Mouse (Mus musculus) lung, embryonic 15.5 days (tissue): ENCODE measurements at regions not wholly inside any gene's neighbourhood (a gene's known extent, or its start where the extent isn't known, plus 50 kb on each side); places are given as distances from the start of the nearest gene placed in this dataset.

ENCODE experiments used
- ATAC-seq: fragments of 200-750 bp; cut with Nextera tagmentation; 2 replicates; pipeline ENCODE4 v1.8.0; 2017; ENCODE audit warnings: moderate number of reproducible peaks, borderline replicate concordance; ENCODE audit not compliant: low FRiP score, low TSS enrichment; ENCODE audit errors: extremely low read depth
- H3K27ac ChIP-seq: fragments of 300-500 bp; sonication (generic); 2 replicates; pipeline ENCODE4 v1.5.1; 2015; ENCODE audit warnings: moderate library complexity, mild to moderate bottlenecking, inconsistent platforms
- H3K27me3 ChIP-seq: fragments of 300-500 bp; sonication (generic); 2 replicates; pipeline ENCODE4 v1.6.1; 2015; ENCODE audit warnings: inconsistent platforms
- H3K36me3 ChIP-seq: fragments of 300-500 bp; sonication (generic); 2 replicates; pipeline ENCODE4 v1.6.1; 2015; ENCODE audit warnings: inconsistent platforms
- H3K4me1 ChIP-seq: fragments of 300-500 bp; sonication (generic); 2 replicates; pipeline ENCODE4 v1.6.1; 2015; ENCODE audit warnings: inconsistent platforms
- H3K4me2 ChIP-seq: fragments of 300-500 bp; sonication (generic); 2 replicates; pipeline ENCODE4 v1.6.1; 2015; ENCODE audit warnings: inconsistent platforms, mild to moderate bottlenecking, moderate library complexity
- H3K4me3 ChIP-seq: fragments of 300-500 bp; sonication (generic); 2 replicates; pipeline ENCODE4 v1.5.1; 2015; ENCODE audit warnings: mild to moderate bottlenecking, inconsistent platforms
- H3K9ac ChIP-seq: fragments of 300-500 bp; sonication (generic); 2 replicates; pipeline ENCODE4 v1.6.1; 2015; ENCODE audit warnings: inconsistent platforms
- H3K9me3 ChIP-seq: fragments of 300-500 bp; sonication (generic); 2 replicates; pipeline ENCODE4 v1.6.1; 2016; ENCODE audit warnings: inconsistent platforms
- WGBS: fragments of 180-500 bp; shearing (Covaris S2); methylation state at CpG from one replicate; pipeline ENCODE4 v1.1.7; 2015; 5-methylcytosine and 5-hydroxymethylcytosine counted together

DNA sequence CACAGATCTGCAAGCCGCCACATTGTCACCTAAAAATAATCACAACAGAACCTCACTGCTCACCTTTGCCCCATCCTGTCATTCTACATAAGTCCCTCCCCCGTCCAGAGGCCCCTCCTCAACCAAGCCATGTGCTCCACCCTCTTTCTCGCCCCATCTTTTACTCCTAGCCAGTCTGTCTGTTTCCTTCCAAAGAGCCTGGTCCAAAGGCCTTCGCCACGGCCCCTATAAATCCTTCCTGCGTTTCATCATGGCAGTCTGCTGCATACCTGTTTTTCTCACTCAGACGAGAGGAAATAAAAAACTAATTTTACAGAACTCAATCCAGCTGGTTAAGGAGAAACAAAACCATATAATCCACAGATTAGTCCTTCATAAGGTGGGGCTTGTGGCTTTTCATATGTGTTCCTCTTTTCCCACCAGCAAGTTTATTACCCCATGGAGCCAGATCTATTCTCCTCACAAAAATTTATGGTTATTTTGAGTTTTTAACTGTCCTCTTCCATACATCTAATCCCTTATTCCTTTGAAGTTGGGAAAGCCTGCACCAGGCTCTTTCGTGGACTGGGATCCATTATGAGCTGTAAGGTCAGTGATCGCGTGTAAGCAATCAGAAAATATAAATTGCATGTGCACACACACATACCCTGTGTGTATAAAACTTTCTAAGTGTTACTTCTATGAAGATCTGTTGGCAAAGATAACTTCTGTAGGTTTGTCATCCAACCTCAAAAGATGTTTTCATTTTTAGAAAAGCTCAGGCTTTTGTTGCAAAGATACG is 236.9 kb upstream of the Rsrc1 start:
- H3K27ac ChIP-seq: no peak overlapping the region
- no peak overlapping the region for H3K4me2 ChIP-seq
- no peaks in the 10 kb centered on the region for H3K4me1 ChIP-seq
- no peak overlapping the region for H3K9ac ChIP-seq
- H3K36me3 ChIP-seq: no peaks in the 10 kb centered on the region
- WGBS: 73% methylated on average over 11 of the region's 11 CpGs
- ATAC-seq: no peak
- H3K4me3 ChIP-seq: no peak overlapping the region
- no peaks in the 10 kb centered on the region for H3K9me3 ChIP-seq
- H3K27me3 ChIP-seq: no peaks in the 10 kb centered on the region

DNA sequence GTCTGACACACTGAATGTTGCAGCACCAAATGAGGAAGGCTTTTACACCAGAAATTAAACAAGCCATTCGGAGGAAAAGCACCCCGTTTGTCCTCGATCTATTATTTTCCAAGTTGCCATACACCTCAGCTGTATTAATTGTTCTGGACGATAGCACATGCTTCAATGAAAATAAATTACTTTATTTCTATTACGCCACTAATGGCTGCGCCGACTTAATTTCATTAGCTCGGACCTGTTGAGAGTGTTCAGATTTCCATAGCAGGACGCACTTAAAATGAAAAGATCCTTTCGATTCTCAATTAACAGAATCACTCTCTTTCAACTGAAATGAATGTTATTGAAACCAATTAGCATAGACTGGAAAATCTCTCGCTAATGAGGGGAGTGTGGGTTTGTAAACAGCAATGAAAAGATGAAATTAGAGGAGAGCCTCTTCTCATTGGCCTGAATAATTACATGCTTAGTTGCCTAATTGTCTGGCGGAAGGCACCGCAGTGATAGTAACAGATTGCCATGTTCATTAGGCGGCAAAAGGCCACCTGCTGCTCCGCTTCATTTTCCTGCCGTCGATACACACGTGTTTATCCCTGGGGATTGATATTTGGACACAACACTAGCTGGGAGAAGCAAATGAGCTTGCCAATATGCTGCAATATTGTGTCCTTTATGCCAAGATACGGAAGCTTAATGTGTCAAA is 234.7 kb upstream of the Rsrc1 start:
- Histone ChIP-seq H3K4me3 (no peak overlapping the region), H3K9me3 (no peaks in the 10 kb centered on the region), H3K27ac (no peak overlapping the region), H3K9ac (no peak overlapping the region), H3K4me1 (no peaks in the 10 kb centered on the region), H3K36me3 (no peaks in the 10 kb centered on the region), H3K4me2 (no peak overlapping the region), H3K27me3 (no peaks in the 10 kb centered on the region)
- no peak for ATAC-seq
- 85% methylated on average over 19 of the region's 19 CpGs for WGBS

DNA sequence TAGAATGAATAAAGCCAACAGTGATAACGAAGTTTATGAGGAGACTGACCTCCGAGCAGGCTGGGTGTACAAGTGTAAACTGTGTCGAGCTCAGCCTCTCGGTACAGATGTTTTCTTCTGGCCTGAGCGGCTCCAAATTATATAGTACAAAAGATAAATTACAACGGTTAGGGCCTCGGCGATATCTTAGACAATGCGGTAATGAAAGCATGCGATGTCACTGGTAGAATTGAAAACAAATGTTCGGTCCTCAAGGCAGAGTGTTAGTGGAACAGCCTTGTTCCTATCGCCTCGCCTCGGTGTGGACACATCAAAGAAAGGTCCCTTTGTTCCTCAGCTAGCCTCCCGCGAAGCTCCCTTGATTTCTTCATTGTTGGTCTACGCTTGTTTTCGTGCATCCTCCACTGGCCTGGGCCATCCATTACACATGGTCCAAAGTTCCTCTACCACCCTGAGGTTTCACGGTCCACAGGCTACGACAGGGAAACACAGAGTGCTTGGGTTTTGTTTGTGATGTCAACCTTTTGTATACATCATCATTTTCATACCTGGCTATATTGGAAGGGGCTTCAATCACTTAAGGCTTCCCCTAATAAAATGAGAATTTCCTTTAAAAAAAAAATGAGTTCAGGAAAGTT is 234.0 kb upstream of the Rsrc1 start:
- Histone ChIP-seq H3K4me1 (no peaks in the 10 kb centered on the region), H3K9me3 (no peaks in the 10 kb centered on the region), H3K27me3 (no peaks in the 10 kb centered on the region), H3K4me2 (no peak overlapping the region), H3K36me3 (no peaks in the 10 kb centered on the region), H3K4me3 (no peak overlapping the region), H3K9ac (no peak overlapping the region), H3K27ac (no peak overlapping the region)
- WGBS: 67% methylated on average over 20 of the region's 20 CpGs
- ATAC-seq: no peak

DNA sequence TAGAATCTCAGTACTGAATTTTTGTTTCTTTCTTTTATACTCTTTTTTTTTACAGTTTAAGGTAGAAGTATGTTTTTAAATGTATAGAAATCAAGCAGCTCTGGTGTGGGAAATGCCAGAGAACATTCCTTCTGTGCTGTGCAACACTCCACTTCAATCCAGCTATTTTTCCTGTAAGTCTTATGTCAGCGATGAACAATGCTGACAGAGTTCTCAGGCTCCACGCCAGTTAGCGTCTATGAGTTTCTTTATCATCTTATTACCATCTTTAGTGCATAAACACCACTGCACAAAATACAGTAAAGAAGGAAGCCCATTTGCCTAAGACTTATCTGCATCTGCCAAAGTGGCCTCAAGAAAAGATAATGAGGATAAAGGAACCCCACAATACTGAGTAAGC is 223.0 kb upstream of the Rsrc1 start:
- H3K4me2 ChIP-seq: no peak overlapping the region
- no peaks in the 10 kb centered on the region for H3K27me3 ChIP-seq
- no peak for ATAC-seq
- no peaks in the 10 kb centered on the region for H3K9me3 ChIP-seq
- no peak overlapping the region for H3K9ac ChIP-seq
- 54% methylated on average over 3 of the region's 3 CpGs for WGBS
- H3K36me3 ChIP-seq: no peaks in the 10 kb centered on the region
- H3K4me3 ChIP-seq: no peak overlapping the region
- H3K4me1 ChIP-seq: no peaks in the 10 kb centered on the region
- no peak overlapping the region for H3K27ac ChIP-seq

DNA sequence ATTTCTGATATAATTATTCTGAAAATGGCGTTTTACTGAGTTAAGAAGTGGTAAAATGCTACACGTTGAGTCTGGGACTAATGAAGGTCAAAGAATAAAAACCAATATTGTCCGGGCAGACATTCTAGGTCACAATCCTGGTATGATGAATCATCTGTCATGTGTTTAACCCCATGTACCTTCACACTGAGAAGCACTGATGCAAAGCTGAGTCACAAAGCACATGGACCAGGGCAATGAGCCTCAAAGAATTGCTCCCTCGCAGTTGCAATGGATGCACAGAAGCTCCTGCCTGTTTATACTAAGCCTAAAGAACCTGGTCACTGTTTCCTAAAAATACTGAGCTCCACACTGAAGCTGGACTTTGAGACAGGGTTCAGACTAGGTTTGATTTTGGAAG is 221.3 kb upstream of the Rsrc1 start:
- Histone ChIP-seq H3K27ac (no peak overlapping the region), H3K4me2 (no peak overlapping the region), H3K9ac (no peak overlapping the region), H3K36me3 (no peaks in the 10 kb centered on the region), H3K27me3 (no peaks in the 10 kb centered on the region), H3K4me1 (no peaks in the 10 kb centered on the region), H3K9me3 (no peaks in the 10 kb centered on the region), H3K4me3 (no peak overlapping the region)
- no peak for ATAC-seq
- WGBS: 90% methylated on average over 4 of the region's 4 CpGs

DNA sequence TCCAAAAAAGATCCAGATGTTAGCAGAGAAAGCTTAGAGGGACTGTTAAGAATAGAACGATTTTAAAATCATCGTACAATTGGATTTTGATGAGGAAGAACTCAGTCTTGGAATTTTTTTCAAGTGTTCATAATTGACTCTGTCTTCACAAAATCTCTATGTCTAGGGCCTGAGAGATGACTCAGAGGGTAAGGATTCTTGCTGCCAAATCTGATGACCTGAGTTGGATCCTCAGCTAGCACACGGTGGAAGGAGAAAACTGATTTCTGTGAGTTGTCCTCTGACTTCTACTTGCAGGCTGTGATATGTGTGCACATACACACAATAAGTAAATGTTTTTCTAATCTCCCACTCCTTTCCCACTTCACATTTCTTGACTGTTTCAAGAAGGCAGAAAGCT is 218.7 kb upstream of the Rsrc1 start:
- Histone ChIP-seq H3K4me3 (no peak overlapping the region), H3K27ac (no peak overlapping the region), H3K36me3 (no peaks in the 10 kb centered on the region), H3K4me2 (no peak overlapping the region), H3K4me1 (no peaks in the 10 kb centered on the region), H3K27me3 (no peaks in the 10 kb centered on the region), H3K9ac (no peak overlapping the region), H3K9me3 (no peaks in the 10 kb centered on the region)
- ATAC-seq: no peak
- WGBS: 67% methylated on average over 3 of the region's 3 CpGs

DNA sequence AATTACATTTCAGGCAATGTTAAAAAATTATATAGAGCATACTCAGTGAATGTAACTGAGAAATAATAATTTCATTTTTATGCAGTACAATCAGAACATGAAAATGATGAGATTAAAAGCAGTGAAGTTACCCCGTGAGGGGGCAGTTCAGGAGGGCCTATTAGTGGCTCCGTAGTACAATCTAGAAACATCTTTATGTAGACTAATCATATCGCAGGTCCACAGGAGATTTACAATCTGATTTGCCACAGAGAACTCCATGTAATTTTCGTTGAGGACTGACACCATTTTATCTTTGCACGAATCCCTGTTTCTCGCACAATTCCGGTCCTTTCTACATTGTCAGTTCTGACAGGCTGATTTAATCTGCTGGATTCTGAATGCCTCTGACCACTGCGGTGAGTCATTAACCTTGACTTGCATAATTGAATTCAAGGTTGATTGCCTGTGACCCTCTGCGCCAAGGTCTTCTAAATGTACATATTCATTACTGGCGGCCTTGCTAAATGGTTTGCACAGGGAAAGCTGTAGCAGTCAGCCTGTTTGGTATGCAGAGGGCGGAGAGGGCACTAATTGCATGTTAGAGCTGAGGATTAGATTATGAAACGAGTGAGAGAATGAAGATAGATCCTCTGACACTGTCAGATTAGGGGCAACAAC is 183.7 kb upstream of the Rsrc1 start:
- H3K9me3 ChIP-seq: no peaks in the 10 kb centered on the region
- no peaks in the 10 kb centered on the region for H3K4me1 ChIP-seq
- H3K4me2 ChIP-seq: no peak overlapping the region
- 66% methylated on average over 12 of the region's 12 CpGs for WGBS
- H3K4me3 ChIP-seq: no peak overlapping the region
- H3K9ac ChIP-seq: no peak overlapping the region
- no peaks in the 10 kb centered on the region for H3K36me3 ChIP-seq
- no peaks in the 10 kb centered on the region for H3K27me3 ChIP-seq
- no peak for ATAC-seq
- no peak overlapping the region for H3K27ac ChIP-seq

DNA sequence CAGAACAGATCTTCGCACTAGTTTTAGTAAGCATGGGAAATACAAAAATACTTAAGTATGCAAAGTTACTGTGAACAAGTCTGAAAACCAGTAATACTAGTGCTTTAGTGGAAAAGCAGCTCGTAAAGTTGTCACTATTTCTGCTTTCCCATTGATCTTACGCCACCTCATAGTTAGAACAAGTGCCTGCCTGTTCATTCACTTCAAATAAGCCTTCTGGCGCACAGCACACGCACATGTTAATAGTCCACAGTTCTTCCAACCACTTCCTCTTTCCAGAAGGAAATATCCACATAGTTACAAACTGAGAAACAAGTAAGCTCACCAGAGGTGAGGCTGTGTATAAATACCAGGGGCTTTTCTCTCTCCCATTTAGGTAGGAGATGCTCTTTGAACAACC is 182.9 kb upstream of the Rsrc1 start:
- Histone ChIP-seq H3K9me3 (no peaks in the 10 kb centered on the region), H3K4me2 (no peak overlapping the region), H3K36me3 (no peaks in the 10 kb centered on the region), H3K27ac (no peak overlapping the region), H3K4me1 (no peaks in the 10 kb centered on the region), H3K9ac (no peak overlapping the region), H3K27me3 (no peaks in the 10 kb centered on the region), H3K4me3 (no peak overlapping the region)
- no peak for ATAC-seq
- 70% methylated on average over 5 of the region's 5 CpGs for WGBS

DNA sequence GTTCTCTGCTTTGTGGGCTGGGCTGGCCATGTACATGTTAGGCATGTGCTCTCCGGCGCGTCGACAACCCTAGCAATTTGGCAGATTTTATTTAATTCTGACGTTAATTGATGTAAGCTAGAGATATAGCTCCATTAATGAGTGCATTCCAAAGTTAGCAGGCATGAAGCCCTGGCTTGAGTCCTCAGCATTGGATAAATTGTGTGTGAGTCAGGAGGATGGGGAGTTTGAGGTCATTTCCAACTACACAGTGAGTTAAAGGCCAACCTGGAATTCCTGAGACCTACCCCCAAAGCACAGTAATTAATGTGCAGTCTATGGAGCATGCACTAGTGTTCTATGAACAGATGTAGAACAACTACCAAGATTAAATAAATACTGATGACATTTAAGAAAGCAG is 178.7 kb upstream of the Rsrc1 start:
- WGBS: 84% methylated on average over 5 of the region's 5 CpGs
- H3K9me3 ChIP-seq: no peaks in the 10 kb centered on the region
- no peak overlapping the region for H3K4me2 ChIP-seq
- no peak overlapping the region for H3K27ac ChIP-seq
- H3K9ac ChIP-seq: no peak overlapping the region
- no peak overlapping the region for H3K4me3 ChIP-seq
- no peaks in the 10 kb centered on the region for H3K36me3 ChIP-seq
- no peaks in the 10 kb centered on the region for H3K27me3 ChIP-seq
- H3K4me1 ChIP-seq: no peaks in the 10 kb centered on the region
- no peak for ATAC-seq

DNA sequence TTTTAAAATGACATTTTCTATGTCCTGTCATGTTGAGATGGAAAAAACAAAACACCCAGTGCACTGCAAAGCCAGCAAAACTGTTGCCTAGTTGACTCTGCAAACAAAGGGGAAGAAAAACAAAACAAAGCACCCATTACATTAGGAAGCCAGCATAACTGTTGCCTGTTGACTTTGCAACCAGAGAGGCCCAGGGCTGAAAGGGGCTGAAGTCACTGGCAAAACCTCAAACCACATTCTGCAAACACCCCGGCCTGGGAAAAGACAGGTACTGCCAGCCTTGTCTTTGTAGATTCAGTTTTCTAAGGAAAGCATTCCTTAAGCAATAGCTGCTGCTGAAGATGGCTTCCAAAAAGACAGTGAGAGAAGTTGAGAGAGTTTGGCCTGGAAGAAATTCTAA is 175.0 kb upstream of the Rsrc1 start:
- WGBS: 44% methylated on average over 1 of the region's 1 CpGs
- ATAC-seq: no peak
- no peak overlapping the region for H3K4me3 ChIP-seq

DNA sequence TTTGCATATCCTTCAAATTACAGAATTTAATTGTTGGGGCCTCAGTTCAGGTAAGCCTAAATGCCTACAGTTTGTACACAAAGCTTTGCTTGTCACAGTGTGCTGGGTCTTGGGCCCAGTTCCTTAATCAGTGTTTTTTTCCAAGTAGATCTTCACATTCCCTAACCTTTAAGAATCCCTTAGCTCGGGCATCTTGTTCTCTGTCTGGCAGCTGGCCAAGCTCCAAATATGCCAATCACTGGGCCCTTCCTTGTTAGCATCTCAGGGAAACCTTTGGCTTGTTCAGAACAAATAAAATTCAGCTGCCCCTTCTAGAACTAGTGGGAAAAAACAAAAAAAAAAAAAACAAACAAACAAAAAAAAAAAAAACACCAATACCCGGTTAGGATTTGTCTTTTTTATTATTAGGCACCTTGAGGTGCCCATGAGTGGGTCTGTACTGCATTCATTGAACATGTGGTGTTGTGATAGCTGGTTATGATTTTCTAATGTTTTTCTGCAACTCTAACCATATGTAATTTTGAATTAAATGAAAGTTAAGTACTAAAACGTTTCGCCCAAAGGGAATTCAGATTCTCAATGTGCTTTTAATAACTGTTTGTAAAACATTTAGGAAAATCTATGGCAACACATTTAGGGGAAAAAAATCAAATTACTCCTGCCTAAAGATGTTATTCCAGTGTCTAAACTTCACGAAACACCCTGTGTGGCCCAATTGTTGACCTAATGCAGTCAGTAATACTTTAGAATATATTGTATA is 168.3 kb upstream of the Rsrc1 start:
- ATAC-seq: no peak

More for the DNA sequence above, 175.0 kb upstream of the Rsrc1 start:
- Histone ChIP-seq H3K9ac (no peak overlapping the region), H3K4me1 (no peaks in the 10 kb centered on the region), H3K4me2 (no peak overlapping the region), H3K9me3 (no peaks in the 10 kb centered on the region), H3K27ac (no peak overlapping the region), H3K27me3 (no peaks in the 10 kb centered on the region), H3K36me3 (no peaks in the 10 kb centered on the region)

More for the DNA sequence above, 168.3 kb upstream of the Rsrc1 start:
- Histone ChIP-seq H3K36me3 (no peaks in the 10 kb centered on the region), H3K27me3 (no peaks in the 10 kb centered on the region), H3K4me1 (no peaks in the 10 kb centered on the region), H3K9ac (no peak overlapping the region), H3K27ac (no peak overlapping the region), H3K4me3 (no peak overlapping the region), H3K4me2 (no peak overlapping the region), H3K9me3 (no peaks in the 10 kb centered on the region)
- 62% methylated on average over 5 of the region's 5 CpGs for WGBS
